Comparison of ENCODE assay signal across 12 mouse cellular contexts in the genomic region with DNA sequence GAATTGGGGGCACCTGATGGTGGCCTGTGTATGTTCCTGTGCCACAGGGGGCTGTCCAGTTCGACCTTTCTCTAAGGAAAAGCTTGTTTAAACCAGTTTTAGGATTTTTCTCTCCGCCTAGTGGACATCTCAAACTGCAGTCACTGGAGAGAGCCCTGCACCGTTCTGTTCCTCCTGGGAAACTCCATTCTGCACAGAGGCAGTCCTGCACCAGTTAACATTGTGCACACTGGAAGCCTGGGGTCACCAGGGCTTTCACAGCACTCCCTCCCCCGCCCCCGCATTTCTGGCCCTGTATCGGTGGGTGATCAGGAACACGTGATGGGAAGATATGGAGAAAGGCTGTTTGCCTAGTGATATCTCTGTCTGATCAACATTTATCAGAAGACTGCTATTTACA.
DNase-seq lines count a peak whose midpoint lies in the region; ATAC-seq and TF ChIP-seq lines count a peak whose summit lies in the region.
"Had no signal": no experiment of that assay in that cellular context is flagged by ENCODE, and none has a peak within 500 bp of the region (broad histone marks: within the 10 kb centered on the region; RNA-seq: fewer than 3 reads in every experiment).

No protein-coding gene starts in this region.

- H3K27ac ChIP-seq in hindbrain, embryonic 13.5 days: no peak overlapping the region
- no peak overlapping the region for H3K27ac ChIP-seq in hindbrain, embryonic 10.5 days
- no peak overlapping the region for H3K27ac ChIP-seq in kidney, embryonic 16.5 days (ENCODE audit: low read length)
- no peak overlapping the region for H3K27ac ChIP-seq in neural tube, embryonic 14.5 days (ENCODE audit: low read depth, low read length)
- H3K27ac ChIP-seq in neural tube, embryonic 15.5 days (replicated peaks): no peak overlapping the region
- H3K27ac ChIP-seq in stomach, postnatal 0 days (replicated peaks): no peak overlapping the region
- H3K27ac ChIP-seq: forebrain, embryonic 10.5 days; limb, embryonic 13.5 days; liver, embryonic 12.5 days had no signal

- TF ChIP-seq CTCF in stomach, postnatal 0 days (IDR thresholded peaks at IDR 0.05; ENCODE audit: low read depth): no peak

- no peak for TF ChIP-seq EP300 in stomach, postnatal 0 days (optimal IDR thresholded peaks at IDR 0.05)

- DNase-seq in hindbrain, embryonic 10.5 days (ENCODE audit: low spot score): no peak
- no peak for DNase-seq in kidney, adult 18-20 months
- DNase-seq in stomach, postnatal 0 days (ENCODE audit: low spot score): no peak
- DNase-seq in ovary, adult 18-20 months (ENCODE audit: low spot score): no peak

- peak; percentile 47 for ATAC-seq in hindbrain, embryonic 13.5 days (ENCODE audit: low FRiP score)
- ATAC-seq in kidney, embryonic 16.5 days (ENCODE audit: low FRiP score, low TSS enrichment): peak; percentile 39; the same call in 1 of the 2 replicates
- peak; percentile 11; the same call in 1 of the 2 replicates for ATAC-seq in neural tube, embryonic 14.5 days (ENCODE audit: low read depth)
- ATAC-seq in neural tube, embryonic 15.5 days (ENCODE audit: low FRiP score): no peak
- peak; percentile 33 for ATAC-seq in stomach, postnatal 0 days (ENCODE audit: low FRiP score, low TSS enrichment)
- ATAC-seq: inflammation-experienced regulatory T-cells, adult 6 months; liver, embryonic 12.5 days had no signal

- H3K36me3 ChIP-seq in hindbrain, embryonic 13.5 days: no peaks in the 10 kb centered on the region
- H3K36me3 ChIP-seq in hindbrain, embryonic 10.5 days: no peaks in the 10 kb centered on the region
- H3K36me3 ChIP-seq in kidney, embryonic 16.5 days (ENCODE audit: insufficient read depth, low read length): no peaks in the 10 kb centered on the region
- H3K36me3 ChIP-seq in neural tube, embryonic 14.5 days (ENCODE audit: control insufficient read depth, insufficient read depth, low read length): no peaks in the 10 kb centered on the region
- H3K36me3 ChIP-seq in neural tube, embryonic 15.5 days: no peaks in the 10 kb centered on the region
- no peaks in the 10 kb centered on the region for H3K36me3 ChIP-seq in stomach, postnatal 0 days (ENCODE audit: control insufficient read depth, insufficient read depth, low read length)
- H3K36me3 ChIP-seq: forebrain, embryonic 10.5 days; limb, embryonic 13.5 days; liver, embryonic 12.5 days had no signal

- no peaks in the 10 kb centered on the region for H3K27me3 ChIP-seq in hindbrain, embryonic 13.5 days
- H3K27me3 ChIP-seq in hindbrain, embryonic 10.5 days (ENCODE audit: insufficient read depth, poor library complexity, severe bottlenecking): no peaks in the 10 kb centered on the region
- H3K27me3 ChIP-seq in kidney, embryonic 16.5 days (ENCODE audit: insufficient read depth, low read length): no peaks in the 10 kb centered on the region
- no peaks in the 10 kb centered on the region for H3K27me3 ChIP-seq in neural tube, embryonic 14.5 days (ENCODE audit: control insufficient read depth, insufficient read depth, low read length)
- H3K27me3 ChIP-seq in neural tube, embryonic 15.5 days (replicated peaks): no peaks in the 10 kb centered on the region
- H3K27me3 ChIP-seq in stomach, postnatal 0 days (ENCODE audit: control insufficient read depth, insufficient read depth, low read length): no peaks in the 10 kb centered on the region
- H3K27me3 ChIP-seq: limb, embryonic 13.5 days; liver, embryonic 12.5 days had no signal

- H3K4me1 ChIP-seq in hindbrain, embryonic 13.5 days (replicated peaks): no peaks in the 10 kb centered on the region
- peaks cover 4% of the 10 kb centered on the region; the same call in 1 of the 2 replicates for H3K4me1 ChIP-seq in hindbrain, embryonic 10.5 days (replicated peaks)
- H3K4me1 ChIP-seq in kidney, embryonic 16.5 days (ENCODE audit: insufficient read depth, low read length): 0 out of 2 replicates have a peak, but pooled peaks cover 3% of the 10 kb centered on the region
- no peaks in the 10 kb centered on the region for H3K4me1 ChIP-seq in neural tube, embryonic 14.5 days (ENCODE audit: control insufficient read depth, insufficient read depth, low read length)
- H3K4me1 ChIP-seq in neural tube, embryonic 15.5 days: no peaks in the 10 kb centered on the region
- no peaks in the 10 kb centered on the region for H3K4me1 ChIP-seq in stomach, postnatal 0 days (replicated peaks; ENCODE audit: control insufficient read depth, insufficient read depth)
- H3K4me1 ChIP-seq: liver, embryonic 12.5 days had no signal

- no peak overlapping the region for H3K4me3 ChIP-seq in hindbrain, embryonic 13.5 days
- H3K4me3 ChIP-seq in hindbrain, embryonic 10.5 days: no peak overlapping the region
- no peak overlapping the region for H3K4me3 ChIP-seq in kidney, embryonic 16.5 days (ENCODE audit: low read length)
- no peak overlapping the region for H3K4me3 ChIP-seq in neural tube, embryonic 14.5 days (ENCODE audit: low read depth, low read length)
- H3K4me3 ChIP-seq in neural tube, embryonic 15.5 days (replicated peaks): no peak overlapping the region
- H3K4me3 ChIP-seq in stomach, postnatal 0 days (ENCODE audit: low read depth, low read length): no peak overlapping the region
- H3K4me3 ChIP-seq: forebrain, embryonic 10.5 days; limb, embryonic 13.5 days; liver, embryonic 12.5 days had no signal

- 68% methylated on average over 7 of the region's 7 CpGs for WGBS in hindbrain, embryonic 13.5 days
- 69% methylated on average over 7 of the region's 7 CpGs for WGBS in hindbrain, embryonic 10.5 days
- 63% methylated on average over 7 of the region's 7 CpGs for WGBS in kidney, embryonic 16.5 days
- 76% methylated on average over 7 of the region's 7 CpGs for WGBS in neural tube, embryonic 14.5 days
- WGBS in neural tube, embryonic 15.5 days: 75% methylated on average over 7 of the region's 7 CpGs
- WGBS in stomach, postnatal 0 days: 48% methylated on average over 7 of the region's 7 CpGs

- no peaks in the 10 kb centered on the region for H3K9me3 ChIP-seq in hindbrain, embryonic 13.5 days
- no peaks in the 10 kb centered on the region for H3K9me3 ChIP-seq in hindbrain, embryonic 10.5 days
- no peaks in the 10 kb centered on the region for H3K9me3 ChIP-seq in kidney, embryonic 16.5 days (ENCODE audit: low read length)
- H3K9me3 ChIP-seq in neural tube, embryonic 14.5 days (ENCODE audit: control insufficient read depth, low read length): no peaks in the 10 kb centered on the region
- no peaks in the 10 kb centered on the region for H3K9me3 ChIP-seq in neural tube, embryonic 15.5 days (replicated peaks)
- H3K9me3 ChIP-seq in stomach, postnatal 0 days (ENCODE audit: control insufficient read depth, low read length): no peaks in the 10 kb centered on the region
- H3K9me3 ChIP-seq: forebrain, embryonic 10.5 days; limb, embryonic 13.5 days; liver, embryonic 12.5 days had no signal

- no peak overlapping the region for H3K4me2 ChIP-seq in hindbrain, embryonic 13.5 days
- H3K4me2 ChIP-seq in kidney, embryonic 16.5 days (replicated peaks; ENCODE audit: low read depth, low read length): no peak overlapping the region
- H3K4me2 ChIP-seq in neural tube, embryonic 14.5 days (ENCODE audit: low read depth, low read length): no peak overlapping the region
- no peak overlapping the region for H3K4me2 ChIP-seq in neural tube, embryonic 15.5 days
- H3K4me2 ChIP-seq in stomach, postnatal 0 days (replicated peaks; ENCODE audit: low read depth): no peak overlapping the region
- H3K4me2 ChIP-seq: limb, embryonic 13.5 days; liver, embryonic 12.5 days had no signal

- H3K9ac ChIP-seq in hindbrain, embryonic 13.5 days: no peak overlapping the region
- H3K9ac ChIP-seq in kidney, embryonic 16.5 days (replicated peaks; ENCODE audit: low read length): no peak overlapping the region
- no peak overlapping the region for H3K9ac ChIP-seq in neural tube, embryonic 14.5 days (replicated peaks; ENCODE audit: low read depth, low read length)
- H3K9ac ChIP-seq in neural tube, embryonic 15.5 days (replicated peaks): no peak overlapping the region
- no peak overlapping the region for H3K9ac ChIP-seq in stomach, postnatal 0 days (ENCODE audit: low read length)
- H3K9ac ChIP-seq: limb, embryonic 13.5 days; liver, embryonic 12.5 days had no signal
